Mouse (Mus musculus) thymus, adult 2 months (tissue): Measurements from ENCODE around the gene Zfp879.

Source experiments
- CTCF ChIP-seq: fragments of 200-500 bp; IDR thresholded peaks from 2 replicates; pipeline ENCODE4 v1.5.1; 2012; ENCODE audit warnings: mild to moderate bottlenecking, control low read depth, low read length, moderate library complexity, borderline replicate concordance; ENCODE audit not compliant: control insufficient read depth, poor library complexity, insufficient read depth; ENCODE audit errors: extremely low read depth
- POLR2A ChIP-seq: fragments of 200-500 bp; IDR thresholded peaks from 2 replicates; pipeline ENCODE4 v1.6.1; 2012; ENCODE audit warnings: mild to moderate bottlenecking, low read length, control low read depth, moderate library complexity; ENCODE audit not compliant: control insufficient read depth, poor library complexity, insufficient read depth; ENCODE audit errors: extremely low read depth

- no peak for TF ChIP-seq POLR2A
- TF ChIP-seq CTCF = no peak
These were observed 5.6 kb downstream of the Zfp879 start for GRCm38 (mm10) chr11:50835727-50836126.
